Mouse (Mus musculus) left cerebral cortex, postnatal 14 days (tissue): ENCODE results near the gene Sde2. TPM values are rescaled to one million over a fixed set of nuclear protein-coding genes. Genes with fewer than 3 reads are reported as not detected.
"Not testable (repeated sequence)": the region's sequence is repeated elsewhere in the genome, so short reads cannot be mapped to it uniquely, and the experiment has no call there.

Source experiments
- DNase-seq, 2 experiments: peaks; one replicate each; pipeline ENCODE4 v3.0.0; 2021 to 2022; ENCODE audit warnings: low spot score in 2 of 2, mixed read lengths in 1 of 2
- intact Hi-C: fragments of 180-260 bp; cut with DNase I; formaldehyde crosslinking; loops from one replicate; pipeline ENCODE4 v1.15.1; 2025
- total RNA-seq, 2 experiments: library from RNA; stranded (reverse); gene quantifications; 2 replicates each; pipeline ENCODE4 v1.2.3; 2021

The Sde2 gene
- total RNA-seq, 2 experiments from 2014 or later: 20.9 to 24.2 TPM

GRCm38 (mm10) chr1:180874615-180875014 is 23.7 kb downstream of the Sde2 start:
- DNase-seq: no peak
- intact Hi-C loops: no loop called here

- no peak for DNase-seq
- intact Hi-C loops: no loop called here
Measured at GRCm38 (mm10) chr1:180875126-180875525, 24.2 kb downstream of the Sde2 start.

- intact Hi-C loops: no loop called here
Measured at GRCm38 (mm10) chr1:180877466-180877865, 26.5 kb downstream of the Sde2 start.

GRCm38 (mm10) chr1:180881768-180882167 is 30.8 kb downstream of the Sde2 start:
- intact Hi-C loops: no loop called here

More at GRCm38 (mm10) chr1:180877466-180877865, 26.5 kb downstream of the Sde2 start:
- no peak for DNase-seq

GRCm38 (mm10) chr1:180883731-180884130 is 32.8 kb downstream of the Sde2 start:
- intact Hi-C loops: no loop called here
- DNase-seq: no peak

More at GRCm38 (mm10) chr1:180881768-180882167, 30.8 kb downstream of the Sde2 start:
- DNase-seq: no peak

- intact Hi-C loops: no loop called here
Measured at GRCm38 (mm10) chr1:180884484-180884883, 33.6 kb downstream of the Sde2 start.

GRCm38 (mm10) chr1:180888556-180889042 is 37.7 kb downstream of the Sde2 start:
- DNase-seq: peak in 1 of 2 experiments; percentile 30
- intact Hi-C loops: no loop called here

More at GRCm38 (mm10) chr1:180884484-180884883, 33.6 kb downstream of the Sde2 start:
- DNase-seq: no peak

GRCm38 (mm10) chr1:180889172-180889571 is 38.2 kb downstream of the Sde2 start:
- intact Hi-C loops: no loop called here

GRCm38 (mm10) chr1:180889841-180890240 is 38.9 kb downstream of the Sde2 start:
- DNase-seq: no peak
- intact Hi-C loops: no loop called here

More at GRCm38 (mm10) chr1:180889172-180889571, 38.2 kb downstream of the Sde2 start:
- DNase-seq: no peak

GRCm38 (mm10) chr1:180892808-180893207 is 41.9 kb downstream of the Sde2 start, which contains the start of gene Lefty2:
Gene Lefty2, plus strand, starts transcription at chr1:180893108.
- no peak for DNase-seq
- intact Hi-C loops: no loop called here

- not testable (repeated sequence) for DNase-seq
- intact Hi-C loops: loop anchor here (1.0 kb wide), 1 partner anchor 43 kb away; no protein-coding TSS in a partner anchor
Measured at GRCm38 (mm10) chr1:180894088-180894987, 43.4 kb downstream of the Sde2 start.

- DNase-seq: peak; percentile 39 to 62
- intact Hi-C loops: no loop called here
Measured at GRCm38 (mm10) chr1:180901107-180901506, 50.2 kb downstream of the Sde2 start.

GRCm38 (mm10) chr1:180902915-180903314 is 52.0 kb downstream of the Sde2 start:
- intact Hi-C loops: no loop called here
- DNase-seq: no peak

- intact Hi-C loops: no loop called here
- no peak for DNase-seq
Measured at GRCm38 (mm10) chr1:180903666-180904038, 52.7 kb downstream of the Sde2 start.

- peak; percentile 93 to 96 for DNase-seq
- intact Hi-C loops: no loop called here
Measured at GRCm38 (mm10) chr1:180904039-180904814, 53.3 kb downstream of the Sde2 start, which contains the start of gene Pycr2. Gene Pycr2, plus strand, starts transcription at chr1:180904293.

GRCm38 (mm10) chr1:180904815-180905080 is 53.8 kb downstream of the Sde2 start:
- intact Hi-C loops: no loop called here
- no peak for DNase-seq

GRCm38 (mm10) chr1:180905307-180905706 is 54.4 kb downstream of the Sde2 start:
- intact Hi-C loops: no loop called here

GRCm38 (mm10) chr1:180905876-180906275 is 54.9 kb downstream of the Sde2 start:
- DNase-seq: no peak
- intact Hi-C loops: no loop called here

More at GRCm38 (mm10) chr1:180905307-180905706, 54.4 kb downstream of the Sde2 start:
- DNase-seq: no peak

GRCm38 (mm10) chr1:180906461-180907147 is 55.7 kb downstream of the Sde2 start:
- intact Hi-C loops: no loop called here
- no peak for DNase-seq
